Mouse (Mus musculus) G1E (cell line): Measurements from ENCODE around the gene Acer1.

Source experiments
- CTCF ChIP-seq: IDR thresholded peaks from 2 replicates; pipeline ENCODE4 v1.5.1; 2012; ENCODE audit warnings: low read depth, low read length, inconsistent platforms, mixed read lengths
- GATA1 ChIP-seq: IDR thresholded peaks from 2 replicates; pipeline ENCODE4 v1.6.1; 2012; ENCODE audit warnings: borderline replicate concordance, low read length, inconsistent platforms, mixed read lengths
- POLR2AphosphoS5 ChIP-seq: IDR thresholded peaks from 2 replicates; pipeline ENCODE4 v1.6.1; 2012; ENCODE audit warnings: low read depth, low read length, inconsistent platforms; ENCODE audit not compliant: insufficient replicate concordance

DNA sequence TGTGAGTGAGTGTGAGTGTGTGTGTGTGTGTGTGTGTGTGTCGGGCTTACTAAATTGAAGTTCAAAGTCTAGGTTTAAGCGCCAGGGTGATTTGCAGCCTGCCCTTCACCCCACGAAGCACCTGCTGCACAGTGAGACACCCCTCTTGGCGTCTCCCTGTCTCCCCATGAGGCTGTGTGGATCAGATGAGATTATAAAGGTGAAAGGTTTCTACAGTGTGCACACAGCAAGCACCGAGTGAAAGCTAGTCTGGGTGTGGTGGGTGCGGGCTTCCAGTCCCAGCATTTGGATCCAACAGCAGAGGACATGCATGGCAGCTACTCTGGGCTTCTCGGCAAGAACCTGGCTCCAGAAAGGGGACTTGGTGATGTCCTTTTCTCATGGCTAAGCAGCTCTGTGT is 877 bp downstream of the Acer1 start:
- TF ChIP-seq CTCF (no peak), GATA1 (no peak), POLR2AphosphoS5 (no peak)
